Comparison of ENCODE assay signal across 29 mouse cellular contexts in the genomic region with DNA sequence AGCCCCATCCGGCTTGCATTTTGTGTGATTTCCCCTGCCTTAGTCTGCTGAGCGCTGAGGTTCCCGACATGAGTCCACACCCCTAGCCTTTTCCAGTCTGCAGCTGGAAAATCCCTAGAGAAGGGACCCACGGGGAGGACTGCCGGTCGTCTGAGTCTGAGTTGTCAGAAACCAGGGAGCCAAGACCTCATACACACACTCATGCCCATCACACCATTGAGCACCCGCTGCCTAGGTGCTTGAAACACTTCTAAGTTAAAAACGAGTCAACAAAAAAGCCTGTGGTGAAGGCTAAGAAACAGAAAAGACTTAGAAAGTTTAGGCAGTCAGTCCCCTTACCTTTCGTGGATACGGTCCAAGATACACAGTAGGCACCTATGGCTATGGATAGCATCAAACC. TPM values are rescaled to one million over a fixed set of nuclear protein-coding genes. Genes with fewer than 3 reads are reported as not detected.
A peak's percentile ranks its signal among the peaks of the same experiment; 100 is the strongest.
DNase-seq lines count a peak whose midpoint lies in the region; ATAC-seq and TF ChIP-seq lines count a peak whose summit lies in the region.
"Had no signal": no experiment of that assay in that cellular context is flagged by ENCODE, and none has a peak within 500 bp of the region (broad histone marks: within the 10 kb centered on the region; RNA-seq: fewer than 3 reads in every experiment).

No protein-coding gene starts in this region.

- 86% methylated on average over 10 of the region's 10 CpGs for WGBS in heart, adult 2 months
- 69% methylated on average over 10 of the region's 10 CpGs for WGBS in lung, embryonic 15.5 days
- 59% methylated on average over 10 of the region's 10 CpGs for WGBS in lung, postnatal 0 days
- WGBS in lung, adult 2 months: 71% methylated on average over 10 of the region's 10 CpGs
- WGBS in stomach, postnatal 0 days: 72% methylated on average over 10 of the region's 10 CpGs
- 89% methylated on average over 10 of the region's 10 CpGs for WGBS in hindbrain, embryonic 10.5 days

- TF ChIP-seq POLR2A in heart, adult 2 months (IDR thresholded peaks at IDR 0.05; ENCODE audit: insufficient read depth, low read depth, low read length): no peak
- TF ChIP-seq POLR2A in lung, adult 2 months (IDR thresholded peaks at IDR 0.05; ENCODE audit: borderline replicate concordance, extremely low read depth, low read depth, low read length): no peak

- intact Hi-C loops in heart, adult 2 months (cut with DNase I): no loop called here

- peak; percentile 78 for DNase-seq in heart, adult 11 months
- no peak for DNase-seq in heart, adult 2 months
- no peak for DNase-seq in lung, postnatal 25 days (ENCODE audit: low spot score)
- peak; percentile 46 for DNase-seq in lung, postnatal 0 days (ENCODE audit: low spot score)
- no peak for DNase-seq in lung, adult 2 months
- no peak for DNase-seq in stomach, postnatal 0 days (ENCODE audit: low spot score)
- no peak for DNase-seq in hindbrain, embryonic 10.5 days (ENCODE audit: low spot score)
- DNase-seq: adrenal gland, adult 8-10 months; adrenal gland, postnatal 14 days; adrenal gland, postnatal 36 days; B cell, adult 2 months; cerebellum, adult 18-20 months; cerebellum, adult 8-10 months; cerebellum, adult 9-11 months; cerebellum, postnatal 14 days; cerebellum, postnatal 36 days; embryo, embryonic 11 days had no signal

- TF ChIP-seq CTCF in heart, adult 2 months (IDR thresholded peaks at IDR 0.05): no peak
- TF ChIP-seq CTCF in lung, postnatal 0 days (IDR thresholded peaks at IDR 0.05): no peak
- no peak for TF ChIP-seq CTCF in lung, adult 2 months (IDR thresholded peaks at IDR 0.05; ENCODE audit: insufficient read depth, low read length)
- no peak for TF ChIP-seq CTCF in stomach, postnatal 0 days (IDR thresholded peaks at IDR 0.05; ENCODE audit: low read depth)

- H3K4me3 ChIP-seq in heart, adult 2 months: no peak overlapping the region
- no peak overlapping the region for H3K4me3 ChIP-seq in lung, embryonic 15.5 days
- H3K4me3 ChIP-seq in lung, postnatal 0 days (ENCODE audit: low read depth, low read length): no peak overlapping the region
- no peak overlapping the region for H3K4me3 ChIP-seq in lung, adult 2 months (replicated peaks; ENCODE audit: extremely low read depth, low read depth, low read length)
- H3K4me3 ChIP-seq in stomach, postnatal 0 days (ENCODE audit: low read depth, low read length): no peak overlapping the region
- H3K4me3 ChIP-seq in hindbrain, embryonic 10.5 days: no peak overlapping the region
- H3K4me3 ChIP-seq: embryonic facial prominence, embryonic 13.5 days; embryonic facial prominence, embryonic 15.5 days; erythroblast, embryonic 14.5 days; forebrain, embryonic 10.5 days; forebrain, embryonic 12.5 days had no signal

- no peak for ATAC-seq in lung, embryonic 15.5 days (ENCODE audit: borderline replicate concordance, extremely low read depth, low FRiP score, low TSS enrichment)
- peak; percentile 51 for ATAC-seq in lung, postnatal 0 days
- no peak for ATAC-seq in stomach, postnatal 0 days (ENCODE audit: low FRiP score, low TSS enrichment)
- ATAC-seq: activated CD4-positive, CD25-positive, alpha-beta regulatory T cell, adult 4 months; CD4-positive, CD25-positive, alpha-beta regulatory T cell, adult 4 months; forebrain, embryonic 14.5 days; Patski had no signal

- no peak for TF ChIP-seq EP300 in heart, adult 2 months (IDR thresholded peaks at IDR 0.05; ENCODE audit: insufficient read depth, low read depth, low read length)
- TF ChIP-seq EP300 in lung, postnatal 0 days (IDR thresholded peaks at IDR 0.05): no peak
- TF ChIP-seq EP300 in stomach, postnatal 0 days (optimal IDR thresholded peaks at IDR 0.05): no peak

- no peaks in the 10 kb centered on the region for H3K79me2 ChIP-seq in heart, adult 2 months (replicated peaks; ENCODE audit: control insufficient read depth, insufficient read depth, low read length)

- peaks cover 9% of the 10 kb centered on the region for H3K4me1 ChIP-seq in heart, adult 2 months (ENCODE audit: control insufficient read depth, insufficient read depth, low read length)
- H3K4me1 ChIP-seq in lung, embryonic 15.5 days: peaks cover 10% of the 10 kb centered on the region; the same call in 1 of the 2 replicates
- no peaks in the 10 kb centered on the region for H3K4me1 ChIP-seq in lung, postnatal 0 days (ENCODE audit: insufficient read depth, low read depth, low read length)
- H3K4me1 ChIP-seq in lung, adult 2 months (ENCODE audit: control insufficient read depth, insufficient read depth, low read length): no peaks in the 10 kb centered on the region
- H3K4me1 ChIP-seq in stomach, postnatal 0 days (replicated peaks; ENCODE audit: control insufficient read depth, insufficient read depth): no peaks in the 10 kb centered on the region
- peaks cover 17% of the 10 kb centered on the region for H3K4me1 ChIP-seq in hindbrain, embryonic 10.5 days (replicated peaks)
- H3K4me1 ChIP-seq: embryonic facial prominence, embryonic 15.5 days; forebrain, embryonic 12.5 days had no signal

- H3K4me2 ChIP-seq in lung, embryonic 15.5 days: no peak overlapping the region
- no peak overlapping the region for H3K4me2 ChIP-seq in lung, postnatal 0 days (replicated peaks; ENCODE audit: low read depth, low read length)
- H3K4me2 ChIP-seq in stomach, postnatal 0 days (replicated peaks; ENCODE audit: low read depth): no peak overlapping the region
- H3K4me2 ChIP-seq: embryonic facial prominence, embryonic 13.5 days; embryonic facial prominence, embryonic 15.5 days; forebrain, embryonic 12.5 days had no signal

- H3K9ac ChIP-seq in heart, adult 2 months (ENCODE audit: low read depth, low read length): no peak overlapping the region
- H3K9ac ChIP-seq in lung, embryonic 15.5 days: no peak overlapping the region
- H3K9ac ChIP-seq in lung, postnatal 0 days (replicated peaks; ENCODE audit: low read depth): no peak overlapping the region
- no peak overlapping the region for H3K9ac ChIP-seq in stomach, postnatal 0 days (ENCODE audit: low read length)
- H3K9ac ChIP-seq: embryonic facial prominence, embryonic 13.5 days; embryonic facial prominence, embryonic 15.5 days; forebrain, embryonic 12.5 days had no signal

- no peak overlapping the region for H3K27ac ChIP-seq in heart, adult 2 months
- peak overlapping the region; percentile 82 for H3K27ac ChIP-seq in lung, embryonic 15.5 days
- peak overlapping the region; percentile 34; the same call in 1 of the 2 replicates for H3K27ac ChIP-seq in lung, postnatal 0 days (ENCODE audit: low read length)
- 0 out of 2 replicates have a peak overlapping the region, but pooled peaks have one; percentile 49 for H3K27ac ChIP-seq in stomach, postnatal 0 days (replicated peaks)
- no peak overlapping the region for H3K27ac ChIP-seq in hindbrain, embryonic 10.5 days
- H3K27ac ChIP-seq: embryonic facial prominence, embryonic 13.5 days; embryonic facial prominence, embryonic 15.5 days; forebrain, embryonic 10.5 days; forebrain, embryonic 12.5 days had no signal

- peaks cover 2% of the 10 kb centered on the region; the same call in 1 of the 2 replicates for H3K36me3 ChIP-seq in heart, adult 2 months (ENCODE audit: control insufficient read depth, insufficient read depth, low read length)
- H3K36me3 ChIP-seq in lung, embryonic 15.5 days: no peaks in the 10 kb centered on the region
- no peaks in the 10 kb centered on the region for H3K36me3 ChIP-seq in lung, postnatal 0 days (ENCODE audit: insufficient read depth, low read length)
- no peaks in the 10 kb centered on the region for H3K36me3 ChIP-seq in stomach, postnatal 0 days (ENCODE audit: control insufficient read depth, insufficient read depth, low read length)
- no peaks in the 10 kb centered on the region for H3K36me3 ChIP-seq in hindbrain, embryonic 10.5 days
- H3K36me3 ChIP-seq: embryonic facial prominence, embryonic 13.5 days; embryonic facial prominence, embryonic 15.5 days; forebrain, embryonic 10.5 days; forebrain, embryonic 12.5 days; G1E had no signal

- H3K9me3 ChIP-seq in lung, embryonic 15.5 days: no peaks in the 10 kb centered on the region
- H3K9me3 ChIP-seq in lung, postnatal 0 days (ENCODE audit: low read length): no peaks in the 10 kb centered on the region
- H3K9me3 ChIP-seq in stomach, postnatal 0 days (ENCODE audit: control insufficient read depth, low read length): no peaks in the 10 kb centered on the region
- H3K9me3 ChIP-seq in hindbrain, embryonic 10.5 days: no peaks in the 10 kb centered on the region
- H3K9me3 ChIP-seq: embryonic facial prominence, embryonic 13.5 days; embryonic facial prominence, embryonic 15.5 days; forebrain, embryonic 10.5 days; forebrain, embryonic 12.5 days; G1E had no signal

- H3K27me3 ChIP-seq in heart, adult 2 months (ENCODE audit: control insufficient read depth, insufficient read depth, low read length): no peaks in the 10 kb centered on the region
- no peaks in the 10 kb centered on the region for H3K27me3 ChIP-seq in lung, embryonic 15.5 days
- no peaks in the 10 kb centered on the region for H3K27me3 ChIP-seq in lung, postnatal 0 days (replicated peaks; ENCODE audit: insufficient read depth, low read length)
- no peaks in the 10 kb centered on the region for H3K27me3 ChIP-seq in stomach, postnatal 0 days (ENCODE audit: control insufficient read depth, insufficient read depth, low read length)
- peaks cover 2% of the 10 kb centered on the region; the same call in 1 of the 2 replicates for H3K27me3 ChIP-seq in hindbrain, embryonic 10.5 days (ENCODE audit: insufficient read depth, poor library complexity, severe bottlenecking)
- H3K27me3 ChIP-seq: CH12.LX; embryonic facial prominence, embryonic 13.5 days; embryonic facial prominence, embryonic 15.5 days; forebrain, embryonic 12.5 days; Patski had no signal

RNA-seq across cellular contexts. Expression of a gene that starts 15.1 kb away (rescaled TPM):
- 1 to 10 TPM; 3.6 to 6.1 TPM for total RNA-seq in heart, adult 2 months (2021)
- polyA plus RNA-seq in heart, adult 2 months (2012; rRNA removed): 9.0 and 11.4 TPM in 2 replicates
- 6.3 and 7.3 TPM in 2 replicates for polyA plus RNA-seq in lung, embryonic 15.5 days (2015; fragmentation: Nextera tagmentation; extraction: Ambion mirVana)
- 6.2 and 6.8 TPM in 2 replicates for polyA plus RNA-seq in lung, postnatal 0 days (2015; fragmentation: Nextera tagmentation; extraction: Ambion mirVana)
- polyA plus RNA-seq in lung, adult 2 months (2012; rRNA removed): 12.3 and 13.3 TPM in 2 replicates
- 1.3 and 1.8 TPM in 2 replicates for polyA plus RNA-seq in stomach, postnatal 0 days (2015; fragmentation: Nextera tagmentation; extraction: Ambion mirVana)
- polyA plus RNA-seq in hindbrain, embryonic 10.5 days (2016; fragmentation: Nextera tagmentation; extraction: Ambion mirVana): 2.0 and 2.1 TPM in 2 replicates
- polyA plus RNA-seq: activated CD4-positive, CD25-positive, alpha-beta regulatory T cell, adult 4 months; CD4-positive, CD25-positive, alpha-beta regulatory T cell, adult 4 months had no signal

RNA-seq across cellular contexts. Expression of a gene that starts 55.8 kb away (rescaled TPM):
- 1 to 10 TPM in 1 of 2 experiments, under 1 TPM in 1; 0.84 to 1.3 TPM for total RNA-seq in heart, adult 2 months (2021)
- polyA plus RNA-seq in heart, adult 2 months (2012; rRNA removed): 1.4 and 2.9 TPM in 2 replicates
- polyA plus RNA-seq in lung, embryonic 15.5 days (2015; fragmentation: Nextera tagmentation; extraction: Ambion mirVana): 0.18 and 0.71 TPM in 2 replicates
- 1.1 and 1.2 TPM in 2 replicates for polyA plus RNA-seq in lung, postnatal 0 days (2015; fragmentation: Nextera tagmentation; extraction: Ambion mirVana)
- polyA plus RNA-seq in lung, adult 2 months (2012; rRNA removed): 10.8 and 11.7 TPM in 2 replicates
- polyA plus RNA-seq in stomach, postnatal 0 days (2015; fragmentation: Nextera tagmentation; extraction: Ambion mirVana): 0.24 and 0.36 TPM in 2 replicates
- 0.88 and 1.2 TPM in 2 replicates for polyA plus RNA-seq in hindbrain, embryonic 10.5 days (2016; fragmentation: Nextera tagmentation; extraction: Ambion mirVana)

Comparison
In these comparisons a context has a peak if more than half of its experiments do, and no peak if none do; other contexts are left out.
1. DNase-seq: peak in heart, adult 11 months (single experiment) and lung, postnatal 0 days (single experiment); none in heart, adult 2 months (0 of 2), lung, postnatal 25 days (single experiment), lung, adult 2 months (single experiment), stomach, postnatal 0 days (single experiment) and hindbrain, embryonic 10.5 days (single experiment).
2. H3K27ac ChIP-seq: peak in lung, embryonic 15.5 days (single experiment), lung, postnatal 0 days (single experiment) and stomach, postnatal 0 days (single experiment); none in heart, adult 2 months (single experiment) and hindbrain, embryonic 10.5 days (single experiment).